Mouse (Mus musculus) liver, embryonic 11.5 days (tissue): ENCODE results near the gene Macrod1. TPM values are rescaled to one million over a fixed set of nuclear protein-coding genes. Genes with fewer than 3 reads are reported as not detected.

Source experiments
- ATAC-seq: fragments of 200-750 bp; cut with Nextera tagmentation; replicated peaks from 2 replicates; pipeline ENCODE4 v1.8.0; 2017; ENCODE audit warnings: moderate number of reproducible peaks, mild to moderate bottlenecking, moderate TSS enrichment, moderate library complexity; ENCODE audit not compliant: low FRiP score
- DNase-seq: peaks from one replicate; pipeline ENCODE4 v3.0.0-alpha.2; 2017; ENCODE audit warnings: low spot score
- H3K27ac ChIP-seq: fragments of 300-500 bp; sonication (generic); 2 replicates; pipeline ENCODE4 v1.5.1; 2014; ENCODE audit warnings: mild to moderate bottlenecking, low read depth, low read length, control low read depth
- H3K27me3 ChIP-seq: fragments of 300-500 bp; sonication (generic); replicated peaks from 2 replicates; pipeline ENCODE4 v1.6.1; 2014; ENCODE audit warnings: low read length, mixed read lengths; ENCODE audit not compliant: control insufficient read depth, insufficient read depth
- H3K36me3 ChIP-seq: fragments of 300-500 bp; sonication (generic); 2 replicates; pipeline ENCODE4 v1.6.1; 2014; ENCODE audit warnings: mild to moderate bottlenecking, low read length, moderate library complexity, mixed read lengths; ENCODE audit not compliant: control insufficient read depth, insufficient read depth
- H3K4me1 ChIP-seq: fragments of 300-500 bp; sonication (generic); replicated peaks from 2 replicates; pipeline ENCODE4 v1.6.1; 2014; ENCODE audit warnings: low read length, mixed read lengths; ENCODE audit not compliant: control insufficient read depth, insufficient read depth
- H3K4me2 ChIP-seq: fragments of 300-500 bp; sonication (generic); 2 replicates; pipeline ENCODE4 v1.6.1; 2014; ENCODE audit warnings: mild to moderate bottlenecking, control low read depth, moderate library complexity
- H3K4me3 ChIP-seq: fragments of 300-500 bp; sonication (generic); 2 replicates; pipeline ENCODE4 v1.5.1; 2014; ENCODE audit warnings: low read depth, low read length, control low read depth
- H3K9ac ChIP-seq: fragments of 300-500 bp; sonication (generic); 2 replicates; pipeline ENCODE4 v1.6.1; 2014; ENCODE audit warnings: low read depth, low read length, control low read depth
- H3K9me3 ChIP-seq: fragments of 300-500 bp; sonication (generic); 2 replicates; pipeline ENCODE4 v1.6.1; 2016; ENCODE audit warnings: low read length, inconsistent platforms, mixed read lengths; ENCODE audit not compliant: control insufficient read depth
- WGBS: fragments of 180-500 bp; shearing (Covaris S2); extraction: QIAGEN DNeasy Blood & Tissue Kit; methylation state at CpG from one replicate; pipeline ENCODE4 v1.1.7; 2014; 5-methylcytosine and 5-hydroxymethylcytosine counted together
- polyA plus RNA-seq: library from polyadenylated mRNA; unstranded; fragments of >200 nt; fragmentation: Nextera tagmentation; extraction: Ambion mirVana; gene quantifications from 2 replicates; pipeline ENCODE4 v1.2.1, GENCODE M21; 2014

The Macrod1 gene
- polyA plus RNA-seq, 1 experiment from 2014 or later: 5.9 TPM

DNA sequence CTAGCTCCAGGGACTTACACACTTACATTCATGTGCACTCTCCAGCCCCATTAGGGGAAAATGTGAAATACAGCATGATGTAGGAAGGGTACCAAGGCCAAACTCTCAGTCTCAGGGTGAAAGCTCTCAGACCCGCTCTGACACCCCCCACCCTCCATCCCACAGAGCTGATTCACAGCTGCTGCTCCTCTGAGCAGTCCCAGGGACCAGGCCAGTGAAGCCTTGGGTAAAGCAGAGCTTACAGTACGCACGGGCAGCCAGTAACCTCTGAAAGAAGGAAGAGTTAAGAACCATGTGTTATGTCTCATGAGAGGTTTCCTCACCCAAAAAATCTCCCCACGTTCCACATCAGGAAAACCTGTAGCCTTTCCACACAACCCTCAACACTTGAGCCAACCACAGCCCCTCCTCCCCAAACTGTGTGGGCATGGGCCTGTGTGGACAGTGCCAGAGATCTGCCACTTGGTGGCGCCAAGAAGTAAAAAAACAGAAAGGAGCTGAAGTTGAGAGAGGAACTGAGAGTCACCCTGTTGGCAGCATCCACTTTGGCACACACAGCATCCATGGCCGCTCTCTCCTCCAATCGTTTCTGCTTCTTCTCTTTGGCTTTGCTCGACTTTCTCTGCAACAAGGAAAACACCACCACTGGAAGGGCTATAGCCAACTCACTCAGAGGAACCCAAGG, 178.1 kb downstream of the Macrod1 start:
- ATAC-seq: peak; percentile 64
- Histone ChIP-seq H3K4me1 (peaks cover 3% of the 10 kb centered on the region), H3K27me3 (no peaks in the 10 kb centered on the region), H3K4me2 (no peak overlapping the region), H3K27ac (no peak overlapping the region), H3K9me3 (no peaks in the 10 kb centered on the region), H3K4me3 (no peak overlapping the region), H3K36me3 (peaks cover 23% of the 10 kb centered on the region), H3K9ac (no peak overlapping the region)
- 64% methylated on average over 8 of the region's 8 CpGs for WGBS
- no peak for DNase-seq

DNA sequence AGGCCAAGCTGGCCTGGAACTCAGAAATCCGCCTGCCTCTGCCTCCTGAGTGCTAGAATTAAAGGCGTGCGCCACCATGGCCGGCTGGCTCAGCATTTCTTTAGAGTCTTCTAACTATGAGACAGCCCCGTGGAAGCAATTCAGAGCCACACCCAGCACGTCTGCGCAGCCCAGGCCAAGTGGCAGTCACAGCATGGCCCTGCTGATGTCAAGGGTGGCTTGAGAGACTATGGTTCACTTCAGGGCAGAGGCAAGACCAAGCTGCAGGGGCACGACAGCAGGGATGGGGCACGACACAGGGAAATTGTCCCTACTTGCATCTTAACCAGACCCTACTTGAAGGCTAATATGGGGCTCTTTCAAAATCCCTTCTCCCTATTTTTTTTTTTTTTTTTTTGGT, 178.9 kb downstream of the Macrod1 start:
- Histone ChIP-seq H3K27me3 (no peaks in the 10 kb centered on the region), H3K4me3 (no peak overlapping the region), H3K36me3 (peaks cover 16% of the 10 kb centered on the region), H3K9ac (no peak overlapping the region), H3K4me2 (no peak overlapping the region), H3K9me3 (no peaks in the 10 kb centered on the region), H3K27ac (no peak overlapping the region), H3K4me1 (peaks cover 9% of the 10 kb centered on the region)
- 88% methylated on average over 9 of the region's 9 CpGs for WGBS
- no peak for ATAC-seq
- no peak for DNase-seq

DNA sequence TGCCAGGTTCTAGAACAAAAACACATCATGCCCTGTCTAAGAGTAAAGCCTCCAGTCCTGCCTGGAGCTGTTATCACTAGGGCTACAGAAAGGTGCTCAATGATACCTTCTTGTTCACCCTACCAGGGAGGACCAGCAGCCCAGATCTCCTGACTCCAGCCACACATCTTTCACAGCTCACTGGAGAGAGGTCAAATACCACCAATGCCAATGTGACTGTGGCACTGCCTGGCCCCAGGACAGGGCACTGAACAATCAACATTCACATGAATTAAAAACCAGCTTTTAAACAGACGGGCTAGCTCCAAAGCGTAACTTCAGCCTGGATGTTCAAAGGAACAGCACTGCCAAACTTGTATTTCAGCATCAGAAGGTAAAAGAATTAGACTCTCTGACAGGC, 179.4 kb downstream of the Macrod1 start:
- H3K9ac ChIP-seq: no peak overlapping the region
- peaks cover 16% of the 10 kb centered on the region for H3K36me3 ChIP-seq
- no peaks in the 10 kb centered on the region for H3K9me3 ChIP-seq
- H3K27me3 ChIP-seq: no peaks in the 10 kb centered on the region
- no peak overlapping the region for H3K27ac ChIP-seq
- peaks cover 9% of the 10 kb centered on the region for H3K4me1 ChIP-seq
- WGBS: 93% methylated on average over 2 of the region's 2 CpGs
- no peak overlapping the region for H3K4me2 ChIP-seq
- H3K4me3 ChIP-seq: no peak overlapping the region
- DNase-seq (no peak), ATAC-seq (no peak)

DNA sequence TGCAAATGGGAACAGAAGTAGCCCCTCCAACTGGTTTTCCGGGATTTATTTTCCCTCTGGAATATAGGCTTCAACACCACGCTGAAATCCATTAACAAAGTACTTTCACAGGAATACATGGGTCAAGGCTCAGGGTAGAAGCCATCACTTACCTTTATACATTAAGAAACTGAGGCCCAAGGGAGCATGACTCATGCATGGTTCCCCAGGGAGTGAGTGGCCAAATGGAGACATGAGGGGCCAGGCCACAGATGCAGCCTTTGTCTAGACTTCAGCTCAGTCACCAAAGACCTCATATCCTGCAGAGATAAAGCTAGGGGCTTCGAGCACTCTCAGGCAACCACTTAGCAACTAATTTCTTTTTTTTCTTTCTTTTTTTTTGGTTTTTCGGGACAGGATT, 180.1 kb downstream of the Macrod1 start:
- Histone ChIP-seq H3K27me3 (no peaks in the 10 kb centered on the region), H3K4me1 (peaks cover 12% of the 10 kb centered on the region), H3K4me2 (no peak overlapping the region), H3K27ac (no peak overlapping the region), H3K9ac (no peak overlapping the region), H3K9me3 (no peaks in the 10 kb centered on the region), H3K4me3 (no peak overlapping the region), H3K36me3 (peaks cover 16% of the 10 kb centered on the region)
- no peak for DNase-seq
- no peak for ATAC-seq
- 79% methylated on average over 4 of the region's 4 CpGs for WGBS

DNA sequence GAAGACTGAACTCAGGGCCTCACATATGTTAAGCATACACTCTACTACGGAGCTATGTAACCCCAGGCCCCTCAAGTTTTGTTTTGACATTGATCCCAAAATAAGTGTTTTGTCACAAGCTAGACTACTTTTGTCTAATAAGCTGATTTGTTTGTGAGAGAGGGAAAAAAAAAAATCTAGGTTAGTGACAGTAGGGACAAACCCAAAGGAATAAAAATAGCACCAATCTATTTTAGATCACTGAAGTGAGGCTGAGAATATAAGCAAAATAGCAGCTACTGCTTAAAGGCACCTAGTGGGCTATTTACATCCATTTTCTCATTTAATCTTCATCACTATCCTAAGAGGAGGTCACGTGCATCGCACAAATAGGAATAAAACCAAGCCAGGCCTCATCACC, 183.0 kb downstream of the Macrod1 start:
- H3K36me3 ChIP-seq: peaks cover 11% of the 10 kb centered on the region; the same call in 1 of the 2 replicates
- H3K4me2 ChIP-seq: peak overlapping the region; percentile 77
- H3K9ac ChIP-seq: peak overlapping the region; percentile 89
- H3K4me1 ChIP-seq: peaks cover 12% of the 10 kb centered on the region
- DNase-seq (no peak), ATAC-seq (no peak)
- peak overlapping the region; percentile 81 for H3K4me3 ChIP-seq
- no peak overlapping the region for H3K27ac ChIP-seq
- WGBS: 89% methylated on average over 3 of the region's 3 CpGs
- no peaks in the 10 kb centered on the region for H3K27me3 ChIP-seq
- no peaks in the 10 kb centered on the region for H3K9me3 ChIP-seq

DNA sequence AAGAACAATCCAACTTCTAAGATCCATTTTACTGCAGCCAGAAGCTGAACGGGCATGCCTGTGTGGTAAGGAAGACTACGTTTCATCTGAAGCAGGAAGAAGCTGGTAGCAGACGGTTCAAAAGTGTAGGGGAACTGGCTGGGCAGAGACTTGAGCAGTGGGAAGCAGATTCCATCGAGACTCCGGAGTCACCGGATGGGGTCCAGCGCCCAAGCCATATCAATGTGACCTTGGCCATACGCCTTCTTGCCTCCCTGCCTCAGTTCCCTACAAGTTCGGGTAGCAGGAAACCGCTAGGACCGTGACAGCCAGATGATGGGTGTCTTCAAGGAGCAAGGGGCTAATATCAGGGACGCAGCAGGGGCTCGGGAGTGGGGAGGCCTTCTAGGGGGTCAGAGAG, 183.7 kb downstream of the Macrod1 start:
- Histone ChIP-seq H3K9me3 (no peaks in the 10 kb centered on the region), H3K4me3 (peak overlapping the region; percentile 81), H3K27ac (peak overlapping the region; percentile 84), H3K4me1 (peaks cover 12% of the 10 kb centered on the region), H3K27me3 (no peaks in the 10 kb centered on the region), H3K9ac (peak overlapping the region; percentile 89), H3K36me3 (peaks cover 11% of the 10 kb centered on the region; the same call in 1 of the 2 replicates), H3K4me2 (peak overlapping the region; percentile 77)
- ATAC-seq: peak; percentile 23
- DNase-seq: peak; percentile 45
- 2% methylated on average over 13 of the region's 13 CpGs for WGBS

DNA sequence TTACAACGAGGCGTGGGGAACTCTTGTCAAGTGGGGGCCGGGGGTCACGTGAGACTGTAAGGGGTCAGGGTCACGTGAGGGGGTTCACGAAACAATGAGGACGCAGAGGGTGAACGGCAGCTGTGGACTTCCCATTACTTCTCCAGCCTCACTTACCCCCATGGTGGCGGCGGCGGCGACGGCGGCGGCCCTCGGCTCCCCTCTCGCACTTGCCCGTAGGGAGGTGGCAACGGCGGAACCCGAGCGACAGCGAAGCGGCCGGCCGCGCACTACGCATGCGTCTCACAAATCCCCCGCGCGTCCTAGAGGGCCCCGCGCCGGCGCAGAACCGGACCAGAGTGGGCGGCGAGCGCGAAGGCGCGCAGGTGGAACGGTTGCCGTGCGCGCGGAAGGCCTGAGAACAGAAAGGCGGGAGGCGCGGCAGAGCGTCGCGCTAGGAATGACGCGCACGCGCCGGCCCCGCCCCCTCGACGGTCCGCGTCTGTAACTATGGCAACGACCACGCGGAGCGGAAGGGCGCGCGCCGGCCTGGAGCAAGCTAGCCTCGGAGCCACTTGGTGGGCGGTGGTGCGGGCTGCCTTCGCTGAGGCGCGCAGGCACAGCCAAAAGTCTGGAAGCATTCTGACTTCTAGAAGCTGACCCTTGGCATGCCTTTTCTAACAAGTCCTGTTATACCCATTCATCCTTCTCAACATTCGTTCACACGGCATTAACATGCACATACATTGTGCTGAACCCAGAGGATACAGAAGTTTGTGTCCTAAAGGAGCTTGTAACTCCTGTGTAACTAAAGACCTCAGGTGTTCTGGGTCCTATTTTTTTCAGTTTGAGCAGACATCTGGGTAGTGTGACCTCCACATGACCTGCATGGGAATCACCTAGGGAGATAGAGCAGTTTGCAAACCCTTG, 184.4 kb downstream of the Macrod1 start, which contains the start of gene Naa40:
Gene Naa40, minus strand, starts transcription at position 402 of the 909 bp plus-strand sequence.
- Histone ChIP-seq H3K4me2 (peak within 1 kb of the TSS; percentile 77), H3K36me3 (peaks cover 11% of the 10 kb centered on the region; the same call in 1 of the 2 replicates), H3K9ac (peak within 1 kb of the TSS; percentile 89), H3K27me3 (no peaks in the 10 kb centered on the region), H3K27ac (peak within 1 kb of the TSS; percentile 84), H3K9me3 (no peaks in the 10 kb centered on the region), H3K4me3 (peak within 1 kb of the TSS; percentile 81), H3K4me1 (peaks cover 12% of the 10 kb centered on the region)
- under 1% methylated on average over 80 of the region's 80 CpGs for WGBS
- ATAC-seq (peak; percentile 97), DNase-seq (peak; percentile 90)

DNA sequence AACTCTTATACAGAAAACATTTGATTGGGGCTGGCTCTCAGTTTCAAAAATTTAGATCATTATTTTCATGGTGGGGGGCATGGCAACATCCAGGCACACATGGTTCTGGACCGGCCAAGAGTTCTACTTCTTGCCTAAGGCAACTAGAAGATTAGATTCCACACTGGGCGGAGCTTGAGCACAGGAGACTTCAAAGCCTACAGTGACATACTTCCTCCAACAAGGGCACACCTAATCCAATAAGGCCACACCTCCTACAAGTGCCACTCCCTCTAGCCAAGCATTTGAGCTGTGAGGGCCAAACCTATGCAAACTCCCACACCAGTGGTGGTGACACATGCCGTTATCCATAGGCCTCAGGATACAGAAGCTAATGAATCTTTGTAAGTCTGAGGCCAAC, 189.4 kb downstream of the Macrod1 start:
- Histone ChIP-seq H3K9ac (no peak overlapping the region), H3K27ac (no peak overlapping the region), H3K4me1 (peaks cover 3% of the 10 kb centered on the region; the same call in 1 of the 2 replicates), H3K27me3 (no peaks in the 10 kb centered on the region), H3K4me2 (no peak overlapping the region), H3K4me3 (no peak overlapping the region), H3K36me3 (no peaks in the 10 kb centered on the region), H3K9me3 (no peaks in the 10 kb centered on the region)
- DNase-seq: no peak
- peak; percentile 46 for ATAC-seq
- WGBS: 60% methylated on average over 3 of the region's 3 CpGs
